Mouse (Mus musculus) limb, embryonic 11.5 days (tissue): Measurements from ENCODE around the gene Myo1e. TPM values are rescaled to one million over a fixed set of nuclear protein-coding genes. Genes with fewer than 3 reads are reported as not detected.

Source experiments
- ATAC-seq: fragments of 200-750 bp; cut with Nextera tagmentation; 2 replicates; pipeline ENCODE4 v1.8.0; 2017; ENCODE audit warnings: low read depth; ENCODE audit not compliant: insufficient number of reproducible peaks, low FRiP score, low TSS enrichment
- DNase-seq: peaks from one replicate; pipeline ENCODE4 v3.0.0-alpha.2; 2015; ENCODE audit warnings: low spot score
- H3K27ac ChIP-seq: fragments of 300-500 bp; sonication (generic); replicated peaks from 2 replicates; pipeline ENCODE4 v1.5.1; 2014; ENCODE audit warnings: low read depth, mild to moderate bottlenecking, low read length
- H3K27me3 ChIP-seq: fragments of 300-500 bp; sonication (generic); 2 replicates; pipeline ENCODE4 v1.6.1; 2014; ENCODE audit warnings: mild to moderate bottlenecking, low read length, mixed read lengths; ENCODE audit not compliant: control insufficient read depth, insufficient read depth
- H3K36me3 ChIP-seq: fragments of 300-500 bp; sonication (generic); 2 replicates; pipeline ENCODE4 v1.6.1; 2014; ENCODE audit warnings: mild to moderate bottlenecking, low read length, moderate library complexity, mixed read lengths; ENCODE audit not compliant: control insufficient read depth, insufficient read depth
- H3K4me1 ChIP-seq: fragments of 300-500 bp; sonication (generic); 2 replicates; pipeline ENCODE4 v1.6.1; 2014; ENCODE audit warnings: low read length, mixed read lengths; ENCODE audit not compliant: control insufficient read depth, insufficient read depth
- H3K4me2 ChIP-seq: fragments of 300-500 bp; sonication (generic); 2 replicates; pipeline ENCODE4 v1.6.1; 2014; ENCODE audit warnings: low read depth, mild to moderate bottlenecking, moderate library complexity; ENCODE audit not compliant: severe bottlenecking
- H3K4me3 ChIP-seq: fragments of 300-500 bp; sonication (generic); 2 replicates; pipeline ENCODE4 v1.5.1; 2014; ENCODE audit warnings: low read depth, low read length
- H3K9ac ChIP-seq: fragments of 300-500 bp; sonication (generic); 2 replicates; pipeline ENCODE4 v1.6.1; 2014; ENCODE audit warnings: mild to moderate bottlenecking, low read length
- H3K9me3 ChIP-seq: fragments of 300-500 bp; sonication (generic); 2 replicates; pipeline ENCODE4 v1.6.1; 2016; ENCODE audit warnings: low read length; ENCODE audit not compliant: control insufficient read depth
- WGBS: fragments of 180-500 bp; shearing (Covaris S2); extraction: QIAGEN DNeasy Blood & Tissue Kit; methylation state at CpG from one replicate; pipeline ENCODE4 v1.1.7; 2014; 5-methylcytosine and 5-hydroxymethylcytosine counted together
- polyA plus RNA-seq: library from polyadenylated mRNA; unstranded; fragments of >200 nt; fragmentation: Nextera tagmentation; extraction: Ambion mirVana; gene quantifications from 2 replicates; pipeline ENCODE4 v1.2.1, GENCODE M21; 2014

Myo1e gene
- polyA plus RNA-seq, 1 experiment from 2014 or later = 16.9 TPM

- H3K4me2 ChIP-seq = no peak overlapping the region
- H3K9ac ChIP-seq = no peak overlapping the region
- no peaks in the 10 kb centered on the region for H3K9me3 ChIP-seq
- peaks cover 2% of the 10 kb centered on the region; the same call in 1 of the 2 replicates for H3K4me1 ChIP-seq
- H3K27ac ChIP-seq = no peak overlapping the region
- H3K4me3 ChIP-seq = no peak overlapping the region
- no peaks in the 10 kb centered on the region for H3K27me3 ChIP-seq
- WGBS = 67% methylated on average over 10 of the region's 10 CpGs
- ATAC-seq (no peak), DNase-seq (no peak)
- H3K36me3 ChIP-seq = no peaks in the 10 kb centered on the region
These were observed 83.6 kb downstream of the Myo1e start for GRCm38 (mm10) chr9:70290785-70291184.

- Histone ChIP-seq H3K9ac (no peak overlapping the region), H3K27ac (no peak overlapping the region), H3K27me3 (no peaks in the 10 kb centered on the region), H3K9me3 (no peaks in the 10 kb centered on the region), H3K4me3 (no peak overlapping the region), H3K4me2 (no peak overlapping the region), H3K36me3 (peaks cover 2% of the 10 kb centered on the region; the same call in 1 of the 2 replicates), H3K4me1 (peaks cover 3% of the 10 kb centered on the region; the same call in 1 of the 2 replicates)
- 15% methylated on average over 2 of the region's 2 CpGs for WGBS
- ATAC-seq (no peak), DNase-seq (no peak)
These were observed 89.8 kb downstream of the Myo1e start for GRCm38 (mm10) chr9:70296916-70297315.

- DNase-seq (no peak), ATAC-seq (no peak)
- no peaks in the 10 kb centered on the region for H3K9me3 ChIP-seq
- no peak overlapping the region for H3K4me3 ChIP-seq
- H3K27ac ChIP-seq = no peak overlapping the region
- 74% methylated on average over 7 of the region's 7 CpGs for WGBS
- H3K27me3 ChIP-seq = no peaks in the 10 kb centered on the region
- peaks cover 3% of the 10 kb centered on the region; the same call in 1 of the 2 replicates for H3K4me1 ChIP-seq
- peaks cover 2% of the 10 kb centered on the region; the same call in 1 of the 2 replicates for H3K36me3 ChIP-seq
- no peak overlapping the region for H3K4me2 ChIP-seq
- no peak overlapping the region for H3K9ac ChIP-seq
These were observed 91.1 kb downstream of the Myo1e start for GRCm38 (mm10) chr9:70298221-70298620.

GRCm38 (mm10) chr9:70300705-70301104, 93.6 kb downstream of the Myo1e start:
- WGBS = 94% methylated on average over 5 of the region's 5 CpGs
- Histone ChIP-seq H3K36me3 (peaks cover 2% of the 10 kb centered on the region; the same call in 1 of the 2 replicates), H3K4me1 (peaks cover 3% of the 10 kb centered on the region; the same call in 1 of the 2 replicates), H3K27me3 (no peaks in the 10 kb centered on the region), H3K27ac (no peak overlapping the region), H3K4me3 (no peak overlapping the region), H3K9ac (no peak overlapping the region), H3K4me2 (no peak overlapping the region), H3K9me3 (no peaks in the 10 kb centered on the region)
- DNase-seq (no peak), ATAC-seq (no peak)

GRCm38 (mm10) chr9:70301598-70301997, 94.4 kb downstream of the Myo1e start:
- Histone ChIP-seq H3K9me3 (no peaks in the 10 kb centered on the region), H3K4me3 (no peak overlapping the region), H3K27me3 (no peaks in the 10 kb centered on the region), H3K4me2 (no peak overlapping the region), H3K36me3 (peaks cover 2% of the 10 kb centered on the region; the same call in 1 of the 2 replicates), H3K4me1 (peaks cover 3% of the 10 kb centered on the region; the same call in 1 of the 2 replicates), H3K9ac (no peak overlapping the region), H3K27ac (no peak overlapping the region)
- DNase-seq = no peak
- no peak for ATAC-seq
- WGBS = 95% methylated on average over 6 of the region's 6 CpGs

GRCm38 (mm10) chr9:70304901-70305300, 97.8 kb downstream of the Myo1e start:
- Histone ChIP-seq H3K36me3 (peaks cover 2% of the 10 kb centered on the region; the same call in 1 of the 2 replicates), H3K27ac (no peak overlapping the region), H3K4me2 (no peak overlapping the region), H3K27me3 (no peaks in the 10 kb centered on the region), H3K9me3 (no peaks in the 10 kb centered on the region), H3K4me3 (no peak overlapping the region), H3K9ac (no peak overlapping the region), H3K4me1 (no peaks in the 10 kb centered on the region)
- DNase-seq (no peak), ATAC-seq (no peak)
- 94% methylated on average over 8 of the region's 8 CpGs for WGBS

- Histone ChIP-seq H3K4me2 (no peak overlapping the region), H3K36me3 (no peaks in the 10 kb centered on the region), H3K4me1 (no peaks in the 10 kb centered on the region), H3K27ac (no peak overlapping the region), H3K27me3 (no peaks in the 10 kb centered on the region), H3K4me3 (no peak overlapping the region), H3K9me3 (no peaks in the 10 kb centered on the region), H3K9ac (no peak overlapping the region)
- 73% methylated on average over 1 of the region's 1 CpGs for WGBS
- no peak for ATAC-seq
- DNase-seq = no peak
These were observed 102.9 kb downstream of the Myo1e start for GRCm38 (mm10) chr9:70310046-70310445.

- H3K27ac ChIP-seq = no peak overlapping the region
- no peak overlapping the region for H3K4me3 ChIP-seq
- H3K27me3 ChIP-seq = no peaks in the 10 kb centered on the region
- WGBS = 100% methylated on average over 1 of the region's 1 CpGs
- H3K4me1 ChIP-seq = no peaks in the 10 kb centered on the region
- no peak overlapping the region for H3K9ac ChIP-seq
- no peaks in the 10 kb centered on the region; the same call in 1 of the 2 replicates for H3K36me3 ChIP-seq
- no peak for DNase-seq
- ATAC-seq = no peak
- H3K9me3 ChIP-seq = no peaks in the 10 kb centered on the region
- H3K4me2 ChIP-seq = no peak overlapping the region
These were observed 106.9 kb downstream of the Myo1e start for GRCm38 (mm10) chr9:70314019-70314418.

- no peak for DNase-seq
- H3K36me3 ChIP-seq = no peaks in the 10 kb centered on the region; the same call in 1 of the 2 replicates
- no peaks in the 10 kb centered on the region for H3K9me3 ChIP-seq
- no peak overlapping the region for H3K27ac ChIP-seq
- no peak for ATAC-seq
- H3K4me2 ChIP-seq = no peak overlapping the region
- H3K4me3 ChIP-seq = no peak overlapping the region
- H3K27me3 ChIP-seq = no peaks in the 10 kb centered on the region
- H3K9ac ChIP-seq = no peak overlapping the region
- no peaks in the 10 kb centered on the region for H3K4me1 ChIP-seq
- 64% methylated on average over 4 of the region's 4 CpGs for WGBS
These were observed 108.0 kb downstream of the Myo1e start for GRCm38 (mm10) chr9:70315130-70315529.
